Mouse (Mus musculus) forebrain, embryonic 10.5 days (tissue): Measurements from ENCODE around the gene Ccdc57. TPM values are rescaled to one million over a fixed set of nuclear protein-coding genes. Genes with fewer than 3 reads are reported as not detected.

Source experiments
- DNase-seq: peaks from one replicate; pipeline ENCODE4 v3.0.0-alpha.2; 2017; ENCODE audit warnings: low spot score; ENCODE audit errors: extremely low spot score
- H3K27ac ChIP-seq: fragments of 300-500 bp; sonication (generic); 2 replicates; pipeline ENCODE4 v1.5.1; 2016; ENCODE audit warnings: mild to moderate bottlenecking
- H3K27me3 ChIP-seq: fragments of 300-500 bp; sonication (generic); 2 replicates; pipeline ENCODE4 v1.6.1; 2016; ENCODE audit warnings: mild to moderate bottlenecking; ENCODE audit not compliant: poor library complexity, severe bottlenecking
- H3K36me3 ChIP-seq: fragments of 300-500 bp; sonication (generic); replicated peaks from 2 replicates; pipeline ENCODE4 v1.6.1; 2016; ENCODE audit warnings: mild to moderate bottlenecking, moderate library complexity
- H3K4me1 ChIP-seq: fragments of 300-500 bp; sonication (generic); 2 replicates; pipeline ENCODE4 v1.6.1; 2016
- H3K4me3 ChIP-seq: fragments of 300-500 bp; sonication (generic); 2 replicates; pipeline ENCODE4 v1.5.1; 2016; ENCODE audit warnings: mild to moderate bottlenecking, moderate library complexity
- H3K9me3 ChIP-seq: fragments of 300-500 bp; sonication (generic); 2 replicates; pipeline ENCODE4 v1.6.1; 2016; ENCODE audit warnings: mild to moderate bottlenecking, moderate library complexity
- WGBS: fragments of 180-500 bp; shearing (Covaris S2); methylation state at CpG from one replicate; pipeline ENCODE4 v1.1.7; 2016; 5-methylcytosine and 5-hydroxymethylcytosine counted together
- polyA plus RNA-seq: library from polyadenylated mRNA; unstranded; fragments of >200 nt; fragmentation: Nextera tagmentation; extraction: Ambion mirVana; gene quantifications from 2 replicates; pipeline ENCODE4 v1.2.1, GENCODE M21; 2016

Gene Ccdc57
- polyA plus RNA-seq, 1 experiment from 2014 or later: 8.6 TPM

DNA sequence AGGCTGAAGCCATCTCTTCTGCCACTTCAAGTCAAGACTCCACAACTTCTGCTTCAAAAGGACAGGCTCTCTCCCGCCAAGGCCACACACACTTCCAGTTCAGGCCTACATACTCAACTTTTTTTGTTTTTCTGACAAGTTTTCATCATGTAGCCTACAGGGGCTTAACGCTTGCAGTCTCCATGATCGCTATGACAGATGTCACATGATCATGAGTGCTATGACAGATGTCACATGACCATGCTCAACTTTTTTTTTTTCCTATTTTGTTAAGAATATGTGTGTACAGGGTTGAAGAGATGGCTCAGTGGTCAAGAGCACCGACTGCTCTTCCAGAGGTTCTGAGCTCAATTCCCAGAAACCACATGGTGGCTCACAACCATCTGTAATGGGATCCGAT lies 14.9 kb downstream of the Ccdc57 start:
- WGBS: 95% methylated on average over 5 of the region's 5 CpGs
- no peaks in the 10 kb centered on the region for H3K9me3 ChIP-seq
- H3K4me1 ChIP-seq: no peaks in the 10 kb centered on the region
- DNase-seq: no peak
- peaks cover 89% of the 10 kb centered on the region for H3K36me3 ChIP-seq
- H3K27me3 ChIP-seq: no peaks in the 10 kb centered on the region
- no peak overlapping the region for H3K4me3 ChIP-seq
- H3K27ac ChIP-seq: no peak overlapping the region

DNA sequence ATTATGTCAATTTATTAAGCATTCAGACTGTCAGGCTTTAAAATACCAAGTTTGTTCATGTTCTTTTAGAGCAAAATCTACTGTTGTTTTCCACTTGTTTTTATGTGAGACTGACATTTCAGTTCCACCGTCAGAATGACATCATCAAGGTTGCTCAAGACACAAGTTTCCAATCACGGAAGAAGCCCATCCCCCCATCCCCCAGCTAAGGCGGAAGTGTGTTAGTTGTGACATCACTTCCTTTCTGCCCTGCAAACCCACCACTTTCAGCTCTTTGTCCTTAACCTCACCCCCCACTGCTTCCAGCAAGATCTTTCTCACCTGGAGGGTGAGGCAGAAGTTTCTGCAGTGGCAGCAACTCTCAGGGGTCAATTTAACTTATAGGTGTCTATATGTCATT lies 16.2 kb downstream of the Ccdc57 start:
- 81% methylated on average over 3 of the region's 3 CpGs for WGBS
- Histone ChIP-seq H3K36me3 (peaks cover 78% of the 10 kb centered on the region), H3K9me3 (no peaks in the 10 kb centered on the region), H3K4me3 (no peak overlapping the region), H3K27ac (no peak overlapping the region), H3K4me1 (no peaks in the 10 kb centered on the region), H3K27me3 (no peaks in the 10 kb centered on the region)
- no peak for DNase-seq

DNA sequence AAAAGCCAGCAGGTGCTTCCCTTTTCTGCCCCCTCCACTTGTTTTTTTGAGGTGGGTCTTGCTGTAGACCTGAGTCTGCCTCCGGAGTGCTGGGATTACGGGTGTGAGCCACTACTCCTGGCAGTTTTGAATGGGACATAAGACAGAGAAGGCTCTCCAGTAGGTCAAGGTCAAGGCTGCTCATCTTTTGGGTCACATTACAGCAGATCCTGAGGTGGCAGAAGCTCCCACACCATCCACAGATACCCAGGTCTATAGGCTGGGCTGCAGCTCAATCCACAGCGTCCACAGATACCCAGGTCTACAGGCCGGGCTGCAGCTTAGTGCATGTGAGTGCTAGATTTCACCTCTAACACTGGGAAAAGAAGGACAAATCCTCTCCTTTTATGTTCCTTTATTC lies 18.9 kb downstream of the Ccdc57 start:
- Histone ChIP-seq H3K36me3 (peaks cover 51% of the 10 kb centered on the region), H3K4me1 (no peaks in the 10 kb centered on the region), H3K27me3 (no peaks in the 10 kb centered on the region), H3K9me3 (no peaks in the 10 kb centered on the region), H3K27ac (no peak overlapping the region), H3K4me3 (no peak overlapping the region)
- 97% methylated on average over 4 of the region's 4 CpGs for WGBS
- DNase-seq: no peak

DNA sequence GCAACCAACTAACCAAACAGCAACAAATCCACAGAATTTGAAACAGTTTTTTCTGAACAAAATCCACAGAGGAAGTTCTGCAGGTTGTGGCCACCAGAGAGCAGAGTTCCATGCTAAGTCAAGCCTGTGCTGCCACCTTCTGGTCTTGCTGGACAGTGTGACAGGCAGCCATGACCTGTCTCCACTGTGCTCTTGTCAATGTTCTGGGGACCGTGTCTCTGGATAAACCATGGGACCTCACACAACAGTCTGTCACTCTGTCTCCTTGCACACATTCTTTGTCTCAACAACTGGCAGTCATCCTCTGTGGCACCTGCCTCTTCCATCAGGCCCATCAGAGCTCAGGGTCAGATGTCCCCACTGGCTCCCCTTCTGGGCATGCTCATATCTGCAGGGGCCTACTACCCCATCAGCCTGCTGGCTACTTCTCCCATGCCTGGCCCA lies 27.2 kb downstream of the Ccdc57 start:
- Histone ChIP-seq H3K27ac (no peak overlapping the region), H3K9me3 (no peaks in the 10 kb centered on the region), H3K36me3 (peaks cover 44% of the 10 kb centered on the region), H3K4me3 (no peak overlapping the region), H3K27me3 (no peaks in the 10 kb centered on the region), H3K4me1 (no peaks in the 10 kb centered on the region)
- peak; percentile 72 for DNase-seq
- WGBS: 28% methylated on average over 1 of the region's 1 CpGs

DNA sequence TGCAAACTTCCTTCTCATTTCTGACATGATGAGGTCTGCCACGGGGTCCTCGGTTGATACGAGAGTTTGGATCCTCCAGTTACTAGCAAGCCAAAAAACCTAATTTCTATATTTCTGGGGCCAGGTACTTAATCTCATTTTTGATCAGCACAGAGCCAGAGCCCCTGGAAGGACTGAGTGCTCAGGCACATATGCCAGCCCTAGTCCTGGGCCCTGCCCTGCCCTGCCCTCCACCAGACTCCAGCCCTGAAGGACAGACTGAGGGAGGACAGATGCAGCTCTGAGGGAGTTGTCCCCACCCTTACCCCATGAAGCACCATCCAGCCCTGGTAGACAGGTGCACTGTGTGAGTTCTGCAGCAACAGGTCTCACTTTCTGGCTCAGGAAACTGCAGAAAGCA lies 28.1 kb downstream of the Ccdc57 start:
- H3K27me3 ChIP-seq: no peaks in the 10 kb centered on the region
- DNase-seq: no peak
- H3K4me3 ChIP-seq: no peak overlapping the region
- peaks cover 44% of the 10 kb centered on the region for H3K36me3 ChIP-seq
- no peaks in the 10 kb centered on the region for H3K9me3 ChIP-seq
- no peaks in the 10 kb centered on the region for H3K4me1 ChIP-seq
- no peak overlapping the region for H3K27ac ChIP-seq
- WGBS: 94% methylated on average over 3 of the region's 3 CpGs

DNA sequence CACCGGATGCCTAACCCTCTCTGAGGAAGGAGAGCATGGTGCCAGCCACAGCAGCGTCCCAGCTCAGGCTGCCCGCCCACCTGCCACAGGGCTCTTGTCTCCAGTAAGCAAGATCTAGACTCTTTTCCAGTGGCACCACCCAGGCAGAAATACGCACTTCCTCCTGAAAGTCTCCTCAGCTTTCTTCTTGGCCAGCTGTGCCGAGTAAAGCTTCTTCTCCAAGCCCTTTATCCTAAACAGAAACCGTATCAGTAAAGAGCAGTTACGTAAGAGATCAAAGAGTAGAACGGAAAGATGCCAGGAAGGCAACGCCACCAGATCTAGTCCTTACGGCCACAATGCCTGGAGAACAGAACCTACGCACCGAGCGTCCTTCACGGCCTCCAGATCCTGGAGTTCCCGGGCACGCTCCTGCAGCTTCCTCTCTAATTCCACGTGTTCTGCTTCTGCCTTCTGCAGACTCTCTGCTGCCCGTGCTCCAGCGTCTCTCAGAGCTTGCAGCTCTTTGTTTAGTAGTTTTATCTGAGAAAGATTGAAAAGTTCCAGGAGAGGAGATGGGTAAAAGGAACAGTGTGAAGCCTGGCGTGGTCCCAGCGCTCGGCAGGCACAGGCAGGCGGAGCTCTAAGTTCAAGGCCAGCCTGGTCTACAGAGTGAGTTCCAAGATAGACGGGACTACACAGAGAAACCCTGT lies 29.4 kb downstream of the Ccdc57 start:
- Histone ChIP-seq H3K4me1 (no peaks in the 10 kb centered on the region), H3K36me3 (peaks cover 50% of the 10 kb centered on the region), H3K27me3 (no peaks in the 10 kb centered on the region), H3K4me3 (no peak overlapping the region), H3K9me3 (no peaks in the 10 kb centered on the region), H3K27ac (no peak overlapping the region)
- no peak for DNase-seq
- 92% methylated on average over 24 of the region's 24 CpGs for WGBS

DNA sequence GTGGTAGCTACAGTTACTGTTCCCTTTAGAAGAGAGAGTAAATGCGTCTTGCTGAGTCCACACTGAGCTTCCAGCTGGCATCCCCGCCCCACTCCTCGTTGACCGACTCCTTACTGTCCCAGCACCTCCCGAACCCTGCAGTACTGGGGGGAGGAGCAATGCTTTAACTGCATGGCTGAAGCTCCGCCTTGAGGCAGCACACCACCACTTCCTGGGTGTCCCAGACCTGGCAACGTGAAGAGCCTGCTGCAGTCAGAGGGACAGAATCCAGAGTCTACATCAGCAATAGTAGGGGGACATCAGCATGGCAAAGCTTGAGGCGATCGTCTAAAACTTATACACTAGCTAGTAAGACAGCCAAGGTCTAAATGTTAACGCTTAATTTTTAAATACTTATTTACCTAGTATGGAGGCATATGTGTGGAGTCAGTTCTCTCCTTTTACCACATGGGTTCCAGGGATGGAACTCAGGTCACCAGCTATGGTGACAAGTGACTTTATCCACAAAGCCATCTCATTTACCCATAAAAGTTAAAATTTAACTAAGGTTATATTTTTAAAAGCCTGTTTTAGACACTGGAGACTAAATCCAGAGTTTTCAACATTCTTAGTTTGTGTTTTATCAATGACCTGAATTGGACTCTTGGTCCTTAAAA lies 30.1 kb downstream of the Ccdc57 start:
- DNase-seq: no peak
- 55% methylated on average over 10 of the region's 10 CpGs for WGBS
- Histone ChIP-seq H3K4me1 (no peaks in the 10 kb centered on the region), H3K4me3 (no peak overlapping the region), H3K36me3 (peaks cover 49% of the 10 kb centered on the region), H3K27ac (no peak overlapping the region), H3K9me3 (no peaks in the 10 kb centered on the region), H3K27me3 (no peaks in the 10 kb centered on the region)

DNA sequence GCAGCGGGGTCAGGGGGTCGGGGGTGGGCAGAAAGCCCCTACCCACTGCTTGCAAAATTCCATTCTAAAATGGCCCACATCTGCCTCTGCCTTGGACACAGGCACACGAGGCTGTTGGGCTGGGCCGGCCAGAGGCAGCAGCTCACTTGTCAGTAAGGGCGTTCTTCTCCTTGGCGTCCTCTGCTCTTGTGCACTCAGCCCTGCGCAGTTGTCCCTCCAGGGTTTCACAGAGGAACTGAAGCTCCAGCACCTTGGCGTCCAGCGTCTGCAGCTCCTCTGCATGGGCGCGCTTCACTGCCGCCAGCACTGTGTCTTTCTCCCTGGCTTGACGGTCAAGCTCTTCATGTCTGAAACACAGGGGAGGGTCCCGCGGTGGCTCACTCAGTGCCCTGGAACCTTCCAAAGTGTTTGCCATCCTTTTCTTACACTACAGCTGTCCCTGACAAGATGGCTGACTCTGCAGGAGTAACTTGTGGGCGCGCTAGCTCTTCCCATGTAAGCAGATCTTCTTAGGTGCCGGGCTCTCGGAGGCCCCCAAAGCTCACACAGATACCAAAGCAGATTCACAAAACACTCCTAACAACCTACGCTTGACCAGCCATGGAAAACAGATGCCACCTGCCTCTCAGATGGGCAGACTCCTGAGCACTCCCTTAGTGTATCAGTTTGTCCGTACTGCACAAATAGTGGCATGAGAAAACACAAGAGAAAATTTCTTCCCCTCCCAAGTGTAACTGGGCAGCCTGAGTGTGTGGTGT lies 30.8 kb downstream of the Ccdc57 start:
- no peaks in the 10 kb centered on the region for H3K27me3 ChIP-seq
- no peaks in the 10 kb centered on the region for H3K4me1 ChIP-seq
- H3K9me3 ChIP-seq: no peaks in the 10 kb centered on the region
- peak overlapping the region; percentile 35; the same call in 1 of the 2 replicates for H3K27ac ChIP-seq
- WGBS: 83% methylated on average over 21 of the region's 21 CpGs
- peaks cover 49% of the 10 kb centered on the region for H3K36me3 ChIP-seq
- no peak for DNase-seq
- no peak overlapping the region for H3K4me3 ChIP-seq

DNA sequence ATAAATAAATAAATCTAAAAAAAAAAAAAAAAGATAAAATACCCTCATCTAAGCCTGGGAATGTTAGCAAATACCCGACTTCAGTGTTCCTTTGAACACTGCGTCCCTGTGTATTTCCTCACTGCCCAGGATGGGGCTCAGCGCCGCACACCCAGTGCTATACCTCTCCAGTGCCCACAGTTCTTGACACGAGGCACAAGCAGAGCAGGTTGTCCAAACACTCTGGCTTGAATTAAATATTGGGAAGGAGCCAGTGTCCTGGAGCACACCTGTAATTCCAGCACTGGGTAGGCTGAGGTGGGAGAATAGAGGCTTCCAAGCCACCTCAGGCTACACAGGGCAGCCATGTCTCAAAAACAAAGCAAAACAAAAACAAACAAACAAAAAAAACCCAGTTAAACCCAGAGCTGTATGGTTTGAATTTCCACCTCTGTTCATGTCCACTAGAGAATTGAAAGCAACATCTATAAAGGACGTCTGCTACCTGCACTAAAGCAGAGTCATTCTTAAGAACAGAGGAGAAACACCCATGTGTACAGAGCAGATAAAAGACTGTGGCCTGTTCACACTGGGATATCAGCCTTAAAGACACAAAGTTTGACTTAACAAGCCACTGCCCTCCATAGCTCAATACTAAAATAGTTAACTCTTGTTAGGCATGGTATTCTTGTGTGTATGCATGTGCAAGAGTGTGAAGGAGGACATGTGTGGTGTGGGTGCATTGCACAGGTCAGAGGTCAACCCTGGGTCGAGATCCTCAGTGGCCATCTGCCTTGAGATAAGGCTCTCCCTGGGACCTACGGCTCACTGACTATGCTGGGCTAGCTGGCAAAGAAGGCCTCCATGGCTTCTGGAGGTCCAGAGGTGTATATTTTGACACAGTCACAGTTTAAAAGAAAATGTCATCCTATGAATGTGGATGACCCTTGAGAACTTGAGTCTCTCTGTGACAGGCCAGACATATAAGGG lies 32.1 kb downstream of the Ccdc57 start:
- WGBS: 94% methylated on average over 8 of the region's 8 CpGs
- no peaks in the 10 kb centered on the region for H3K9me3 ChIP-seq
- H3K36me3 ChIP-seq: peaks cover 63% of the 10 kb centered on the region
- H3K27ac ChIP-seq: peak overlapping the region; percentile 56
- no peak overlapping the region for H3K4me3 ChIP-seq
- H3K27me3 ChIP-seq: no peaks in the 10 kb centered on the region
- H3K4me1 ChIP-seq: no peaks in the 10 kb centered on the region
- DNase-seq: no peak

DNA sequence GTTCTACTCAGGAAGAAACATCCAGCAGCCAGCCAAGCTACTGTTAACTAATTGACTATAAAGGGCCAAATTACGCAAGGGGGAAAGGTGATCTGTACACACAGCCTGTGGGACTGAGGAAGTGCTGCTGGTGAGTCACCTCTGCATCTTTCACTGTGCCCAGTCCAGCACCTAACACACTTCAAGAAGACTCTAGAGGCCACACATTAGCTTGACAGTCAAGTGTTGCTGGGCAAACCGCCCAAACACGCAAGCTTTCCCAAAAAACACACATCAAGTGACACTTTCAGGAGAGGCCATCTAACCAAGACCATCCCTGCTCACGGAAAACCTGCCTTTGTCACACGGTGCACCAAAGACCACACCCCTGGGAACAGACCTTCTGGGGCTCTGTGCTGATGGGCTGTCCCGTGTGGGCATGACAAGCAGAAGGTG lies 34.5 kb downstream of the Ccdc57 start:
- WGBS: 90% methylated on average over 6 of the region's 6 CpGs
- DNase-seq: no peak

DNA sequence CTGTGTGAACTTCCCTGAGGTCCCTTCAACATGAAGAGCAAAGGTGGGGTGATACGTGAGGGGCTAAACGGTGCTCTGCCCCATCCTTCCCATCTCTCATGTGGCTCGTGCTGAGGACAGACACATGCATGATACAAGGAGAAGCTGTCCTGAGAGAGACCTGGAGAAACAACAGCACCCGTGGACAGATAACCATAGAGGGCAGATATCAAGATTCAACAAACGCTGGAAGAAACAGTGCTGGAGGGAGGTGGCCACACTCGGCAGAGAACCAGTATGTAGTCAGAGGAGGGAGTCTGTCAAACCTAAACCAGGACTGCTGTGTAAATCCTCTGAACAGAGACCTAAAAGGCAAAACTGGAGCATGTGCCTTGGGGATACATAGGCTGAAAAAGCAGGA lies 37.2 kb downstream of the Ccdc57 start:
- no peaks in the 10 kb centered on the region for H3K9me3 ChIP-seq
- WGBS: 88% methylated on average over 6 of the region's 6 CpGs
- no peaks in the 10 kb centered on the region for H3K27me3 ChIP-seq
- H3K36me3 ChIP-seq: peaks cover 78% of the 10 kb centered on the region
- no peaks in the 10 kb centered on the region for H3K4me1 ChIP-seq
- no peak overlapping the region for H3K4me3 ChIP-seq
- no peak for DNase-seq
- H3K27ac ChIP-seq: no peak overlapping the region

More for the DNA sequence above, 34.5 kb downstream of the Ccdc57 start:
- H3K36me3 ChIP-seq: peaks cover 79% of the 10 kb centered on the region
- H3K4me1 ChIP-seq: no peaks in the 10 kb centered on the region
- no peak overlapping the region for H3K4me3 ChIP-seq
- H3K9me3 ChIP-seq: no peaks in the 10 kb centered on the region
- H3K27ac ChIP-seq: no peak overlapping the region
- no peaks in the 10 kb centered on the region for H3K27me3 ChIP-seq

DNA sequence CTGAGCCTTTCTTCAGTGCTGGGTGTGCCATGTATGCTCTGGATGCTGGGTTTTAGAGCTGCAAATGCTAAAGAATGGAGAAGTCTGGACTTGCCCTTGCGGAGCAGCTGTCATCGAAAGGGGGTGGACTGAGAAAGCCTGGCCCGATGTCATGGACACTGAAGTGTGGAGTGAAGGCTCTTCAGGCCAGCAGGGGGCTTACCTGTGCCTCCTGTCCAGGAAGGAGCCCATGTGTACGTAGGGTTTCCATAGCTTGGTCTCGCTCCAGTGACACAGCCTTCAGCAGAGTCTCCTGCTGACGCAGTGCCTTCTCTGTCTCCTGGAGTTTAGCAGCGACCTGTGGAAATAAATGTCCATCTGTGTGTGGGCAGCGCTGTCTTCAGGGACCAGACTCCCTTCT lies 38.3 kb downstream of the Ccdc57 start:
- H3K36me3 ChIP-seq: peaks cover 89% of the 10 kb centered on the region
- WGBS: 91% methylated on average over 8 of the region's 8 CpGs
- no peaks in the 10 kb centered on the region for H3K27me3 ChIP-seq
- H3K4me1 ChIP-seq: no peaks in the 10 kb centered on the region
- no peak for DNase-seq
- no peak overlapping the region for H3K4me3 ChIP-seq
- H3K9me3 ChIP-seq: no peaks in the 10 kb centered on the region
- no peak overlapping the region for H3K27ac ChIP-seq
